Mouse (Mus musculus) embryonic facial prominence, embryonic 14.5 days (tissue): ENCODE data around the gene Grin3b. TPM values are rescaled to one million over a fixed set of nuclear protein-coding genes. Genes with fewer than 3 reads are reported as not detected.
A peak's percentile ranks its signal among the peaks of the same experiment; 100 is the strongest.
"Not testable (repeated sequence)": the region's sequence is repeated elsewhere in the genome, so short reads cannot be mapped to it uniquely, and the experiment has no call there.

Source experiments
- ATAC-seq: fragments of 200-750 bp; cut with Nextera tagmentation; 2 replicates; pipeline ENCODE4 v1.8.0; 2017; ENCODE audit warnings: low read depth, moderate number of reproducible peaks, moderate TSS enrichment
- DNase-seq: peaks from one replicate; pipeline ENCODE4 v3.0.0-alpha.2; 2015; ENCODE audit warnings: low spot score
- H3K27ac ChIP-seq: fragments of 300-500 bp; sonication (generic); replicated peaks from 2 replicates; pipeline ENCODE4 v1.5.1; 2014; ENCODE audit warnings: low read depth, mild to moderate bottlenecking, low read length, moderate library complexity
- H3K27me3 ChIP-seq: fragments of 300-500 bp; sonication (generic); replicated peaks from 2 replicates; pipeline ENCODE4 v1.6.1; 2014; ENCODE audit warnings: low read length; ENCODE audit not compliant: control insufficient read depth, insufficient read depth
- H3K36me3 ChIP-seq: fragments of 300-500 bp; sonication (generic); 2 replicates; pipeline ENCODE4 v1.6.1; 2014; ENCODE audit warnings: low read length, mixed read lengths; ENCODE audit not compliant: control insufficient read depth, insufficient read depth
- H3K4me1 ChIP-seq: fragments of 300-500 bp; sonication (generic); 2 replicates; pipeline ENCODE4 v1.6.1; 2014; ENCODE audit warnings: antibody characterized with exemption, low read length; ENCODE audit not compliant: control insufficient read depth, insufficient read depth
- H3K4me2 ChIP-seq: fragments of 300-500 bp; sonication (generic); 2 replicates; pipeline ENCODE4 v1.6.1; 2014; ENCODE audit warnings: low read depth, mild to moderate bottlenecking, low read length, moderate library complexity, mixed read lengths
- H3K4me3 ChIP-seq: fragments of 300-500 bp; sonication (generic); 2 replicates; pipeline ENCODE4 v1.5.1; 2014; ENCODE audit warnings: low read depth, mild to moderate bottlenecking, low read length
- H3K9ac ChIP-seq: fragments of 300-500 bp; sonication (generic); 2 replicates; pipeline ENCODE4 v1.6.1; 2014; ENCODE audit warnings: low read depth, mild to moderate bottlenecking, low read length, moderate library complexity, mixed read lengths
- H3K9me3 ChIP-seq: fragments of 300-500 bp; sonication (generic); 2 replicates; pipeline ENCODE4 v1.6.1; 2016; ENCODE audit warnings: low read length; ENCODE audit not compliant: control insufficient read depth
- WGBS: fragments of 180-500 bp; shearing (Covaris S2); extraction: QIAGEN DNeasy Blood & Tissue Kit; methylation state at CpG from one replicate; pipeline ENCODE4 v1.1.7; 2014; 5-methylcytosine and 5-hydroxymethylcytosine counted together
- polyA plus RNA-seq: library from polyadenylated mRNA; unstranded; fragments of >200 nt; fragmentation: Nextera tagmentation; extraction: Ambion mirVana; gene quantifications from 2 replicates; pipeline ENCODE4 v1.2.1, GENCODE M21; 2014

Grin3b gene
- polyA plus RNA-seq, 1 experiment from 2014 or later, result 0.56 TPM

DNA sequence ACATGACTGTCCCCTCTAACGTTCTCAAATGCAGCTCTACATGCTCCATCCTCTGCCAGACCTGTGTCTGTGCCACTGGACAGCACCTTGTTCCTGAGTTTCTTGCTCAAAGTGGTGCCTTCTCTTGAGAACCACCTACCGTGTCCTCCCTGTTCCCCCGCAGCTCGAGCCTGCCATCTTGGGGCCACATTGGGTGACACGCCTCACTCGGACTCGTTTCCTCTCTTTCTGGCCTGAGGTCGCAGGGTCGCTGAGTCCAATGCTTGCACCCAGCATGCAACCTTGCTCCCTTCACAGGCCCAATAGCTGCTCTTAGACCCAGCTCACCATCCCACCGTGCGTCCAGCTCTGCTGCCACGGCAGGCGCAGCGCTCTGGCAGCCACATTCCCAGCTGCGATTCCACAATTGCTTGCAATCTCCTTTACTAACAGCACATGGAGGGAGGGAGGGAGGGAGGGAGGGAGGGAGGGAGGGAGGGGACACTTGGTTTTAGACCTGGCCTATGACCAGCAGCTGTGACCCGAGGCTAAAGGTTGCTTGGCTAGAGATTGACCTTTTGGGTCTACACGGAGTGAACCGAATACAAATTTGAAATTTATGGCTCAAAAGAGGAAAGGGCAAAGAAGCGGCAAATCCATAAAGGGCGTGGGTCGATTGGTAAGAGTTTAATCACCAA lies 12.2 kb upstream of the Grin3b start:
- WGBS, result 14% methylated on average over 21 of the region's 21 CpGs

DNA sequence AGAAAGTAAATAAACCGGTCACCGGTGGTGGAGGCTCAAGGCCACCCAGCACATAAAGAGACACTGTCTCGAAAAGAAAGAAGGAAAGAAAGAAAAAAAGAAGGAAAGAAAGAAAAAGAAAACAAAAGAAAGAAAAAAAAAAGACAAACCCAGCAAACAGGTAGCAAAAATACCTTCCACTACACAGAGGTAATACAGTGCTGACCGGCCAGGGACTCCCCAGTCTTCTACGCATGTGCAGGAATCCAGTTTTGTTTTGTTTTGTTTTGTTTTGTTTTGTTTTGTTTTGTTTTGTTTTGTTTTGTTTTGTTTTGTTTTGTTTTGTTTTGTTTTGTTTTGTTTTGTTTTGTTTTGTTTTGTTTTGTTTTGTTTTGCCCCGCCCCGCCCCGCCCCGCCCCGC lies 11.1 kb upstream of the Grin3b start:
- H3K4me2 ChIP-seq, result peak overlapping the region; percentile 87
- DNase-seq, H3K27ac ChIP-seq, H3K27me3 ChIP-seq, H3K9ac ChIP-seq, H3K9me3 ChIP-seq, H3K4me1 ChIP-seq: not testable (repeated sequence)
- WGBS, result 32% methylated on average over 10 of the region's 10 CpGs
- ATAC-seq, result 0 out of 2 replicates have a peak, but pooled peaks have one; percentile 31
- peaks cover 21% of the 10 kb centered on the region for H3K36me3 ChIP-seq
- peak overlapping the region; percentile 99 for H3K4me3 ChIP-seq

More for the DNA sequence above, 12.2 kb upstream of the Grin3b start:
- DNase-seq, result peak; percentile 75
- Histone ChIP-seq H3K27ac (no peak overlapping the region), H3K4me1 (peaks cover 6% of the 10 kb centered on the region), H3K4me3 (no peak overlapping the region; the same call in 1 of the 2 replicates), H3K9me3 (no peaks in the 10 kb centered on the region), H3K36me3 (peaks cover 10% of the 10 kb centered on the region), H3K27me3 (no peaks in the 10 kb centered on the region), H3K4me2 (0 out of 2 replicates have a peak overlapping the region, but pooled peaks have one; percentile 31), H3K9ac (no peak overlapping the region)
- ATAC-seq, result no peak

DNA sequence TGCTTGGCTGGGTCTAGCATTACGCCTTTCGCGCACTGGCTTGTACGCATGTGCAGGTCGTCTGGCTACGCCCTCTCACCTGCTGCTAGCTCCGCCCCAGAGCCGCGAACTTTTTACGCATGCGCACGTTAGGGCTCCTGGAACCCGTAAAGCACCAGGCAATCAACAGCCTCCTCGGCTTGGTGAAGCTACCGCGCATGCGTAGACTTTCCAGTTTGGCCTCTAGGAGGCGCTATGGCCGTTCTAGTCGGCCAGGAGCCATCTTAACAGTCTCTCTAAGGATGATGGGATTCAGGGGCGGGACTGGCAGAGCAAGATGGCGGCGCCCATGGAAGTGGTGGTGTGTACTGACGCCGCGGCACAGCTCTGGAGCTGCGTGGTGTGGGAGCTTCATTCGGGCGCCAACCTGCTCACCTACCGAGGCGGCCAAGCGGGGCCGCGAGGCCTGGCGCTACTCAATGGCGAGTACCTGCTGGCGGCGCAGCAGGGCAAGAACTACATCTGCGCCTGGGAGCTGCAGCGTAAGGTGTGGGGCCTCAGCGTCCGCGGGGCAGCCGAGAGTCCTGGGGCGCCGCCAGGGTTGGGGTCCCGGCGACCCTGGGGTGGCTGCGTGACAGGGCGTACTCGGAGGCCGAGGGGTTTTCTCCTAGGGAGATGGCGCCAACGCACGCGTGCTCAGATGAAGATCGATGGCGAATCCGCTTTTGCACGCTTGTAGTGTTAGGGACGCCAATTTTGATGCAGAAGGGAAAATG lies 10.5 kb upstream of the Grin3b start, which contains the start of gene Wdr18:
Gene Wdr18, plus strand, starts transcription at position 306 of the 755 bp plus-strand sequence.
- ATAC-seq (peak; percentile 96), DNase-seq (peak; percentile 99)

DNA sequence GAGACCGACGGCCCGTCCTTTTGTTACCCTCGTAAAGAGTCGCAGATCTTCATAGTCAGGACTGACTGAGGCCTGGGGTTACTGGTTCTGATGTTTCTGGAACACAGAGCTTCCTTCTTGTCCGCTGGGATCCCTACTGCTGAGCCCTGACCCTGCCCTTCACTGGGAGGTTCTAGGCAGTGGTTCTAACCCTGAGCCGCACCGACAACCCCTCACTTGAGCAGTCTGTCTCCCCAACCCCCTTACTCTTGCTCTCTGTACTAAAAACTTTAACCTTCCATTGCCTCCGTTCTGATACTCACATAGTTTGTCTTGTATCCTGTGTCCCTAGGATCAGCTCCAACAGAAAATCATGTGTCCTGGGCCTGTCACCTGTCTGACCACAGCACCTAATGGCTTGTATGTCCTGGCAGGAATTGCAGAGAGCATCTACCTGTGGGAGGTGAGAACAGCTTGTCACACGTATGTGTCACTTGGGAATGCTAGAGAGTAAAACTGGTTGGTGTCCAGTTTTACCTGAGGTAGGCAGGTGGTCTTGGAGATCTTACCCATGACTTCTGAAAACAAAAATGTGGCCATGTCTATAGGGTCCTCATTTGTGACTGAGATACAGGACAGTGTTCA lies 9.7 kb upstream of the Grin3b start:
- Histone ChIP-seq H3K9ac (peak overlapping the region; percentile 85), H3K27ac (no peak overlapping the region), H3K4me3 (peak overlapping the region; percentile 99), H3K9me3 (no peaks in the 10 kb centered on the region), H3K27me3 (no peaks in the 10 kb centered on the region), H3K4me1 (peaks cover 6% of the 10 kb centered on the region), H3K4me2 (peak overlapping the region; percentile 87), H3K36me3 (peaks cover 35% of the 10 kb centered on the region)
- WGBS, result 13% methylated on average over 10 of the region's 10 CpGs
- DNase-seq (no peak), ATAC-seq (no peak)

More for the DNA sequence above, 10.5 kb upstream of the Grin3b start, which contains the start of gene Wdr18:
- Histone ChIP-seq H3K4me3 (peak within 1 kb of the TSS; percentile 99), H3K27me3 (no peaks in the 10 kb centered on the region), H3K9ac (peak within 1 kb of the TSS; percentile 85), H3K4me2 (peak within 1 kb of the TSS; percentile 87), H3K9me3 (no peaks in the 10 kb centered on the region), H3K36me3 (peaks cover 27% of the 10 kb centered on the region), H3K4me1 (peaks cover 6% of the 10 kb centered on the region), H3K27ac (peak within 1 kb of the TSS; percentile 74; the same call in 1 of the 2 replicates)
- under 1% methylated on average over 48 of the region's 61 CpGs for WGBS

DNA sequence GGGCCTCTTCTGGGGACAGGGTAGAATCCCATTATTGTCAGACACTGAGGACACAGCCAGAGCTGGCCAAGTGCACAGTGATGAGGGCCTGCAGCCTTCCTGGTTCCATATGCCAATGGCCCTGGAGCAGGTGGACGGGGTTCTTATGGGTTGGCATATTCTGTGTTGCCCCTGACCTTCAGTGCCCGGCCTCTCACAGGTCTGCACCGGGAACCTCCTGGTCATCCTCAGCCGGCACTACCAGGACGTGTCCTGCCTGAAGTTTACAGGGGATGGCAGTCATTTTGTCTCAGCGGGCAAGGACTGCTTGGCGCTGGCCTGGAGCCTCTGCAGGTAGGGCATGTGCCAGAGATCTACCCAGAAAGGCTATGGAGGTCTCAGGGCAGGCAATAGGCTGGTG lies 5.8 kb upstream of the Grin3b start:
- no peak for ATAC-seq

DNA sequence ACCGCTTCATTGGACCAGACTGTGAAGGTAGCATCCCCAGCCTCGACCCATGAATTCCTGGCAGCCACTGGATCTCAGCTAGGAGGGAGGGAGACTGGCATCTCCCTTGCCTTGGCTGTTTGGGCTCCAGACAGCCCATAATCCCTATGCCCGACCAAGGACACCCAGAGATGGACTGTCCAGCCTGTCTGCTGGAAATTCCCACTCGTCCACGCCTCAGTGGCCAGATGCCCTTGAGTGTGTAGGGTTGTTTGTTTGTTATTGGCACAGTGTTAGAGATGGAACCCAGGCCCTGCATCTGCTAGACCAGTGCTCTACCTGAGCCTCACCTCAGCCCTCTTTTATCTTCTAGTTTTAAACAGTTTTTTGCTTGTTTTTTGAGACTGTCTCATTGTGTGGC lies 5.2 kb upstream of the Grin3b start:
- no peak for DNase-seq
- 88% methylated on average over 4 of the region's 5 CpGs for WGBS
- Histone ChIP-seq H3K36me3 (peaks cover 62% of the 10 kb centered on the region), H3K9ac (no peak overlapping the region), H3K4me1 (peaks cover 6% of the 10 kb centered on the region), H3K4me3 (no peak overlapping the region), H3K27ac (no peak overlapping the region), H3K27me3 (no peaks in the 10 kb centered on the region), H3K9me3 (no peaks in the 10 kb centered on the region), H3K4me2 (no peak overlapping the region)
- no peak for ATAC-seq

More for the DNA sequence above, 5.8 kb upstream of the Grin3b start:
- no peak for DNase-seq
- Histone ChIP-seq H3K4me3 (no peak overlapping the region), H3K36me3 (peaks cover 62% of the 10 kb centered on the region), H3K4me1 (peaks cover 6% of the 10 kb centered on the region), H3K27ac (no peak overlapping the region), H3K4me2 (no peak overlapping the region), H3K9ac (no peak overlapping the region), H3K9me3 (no peaks in the 10 kb centered on the region), H3K27me3 (no peaks in the 10 kb centered on the region)
- 95% methylated on average over 7 of the region's 7 CpGs for WGBS

DNA sequence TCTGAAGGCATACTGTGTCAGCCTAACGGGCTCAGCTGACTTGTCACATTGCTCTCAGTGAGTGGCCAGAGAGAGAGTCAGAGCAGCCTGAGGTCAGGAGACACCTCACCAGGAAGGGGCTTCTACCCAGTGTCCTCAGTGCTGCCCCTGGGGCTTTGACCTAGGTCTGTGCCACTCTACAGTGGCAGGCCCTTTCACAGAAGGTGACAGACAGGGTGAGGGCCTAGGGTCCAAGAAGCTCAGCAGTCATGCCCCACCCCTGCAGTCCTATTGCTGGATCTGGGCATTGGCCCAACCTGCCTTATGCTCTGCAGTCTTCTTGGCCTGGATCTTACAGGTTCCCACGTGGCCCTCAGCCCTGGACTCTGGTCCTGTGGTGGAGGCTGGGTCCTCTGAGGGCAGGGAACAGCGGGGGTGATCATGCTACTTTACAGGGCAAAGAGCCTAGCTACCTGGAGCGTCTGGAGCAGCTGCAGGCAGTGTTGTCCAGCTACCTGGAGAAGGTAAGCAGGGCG lies 3.6 kb upstream of the Grin3b start:
- WGBS, result 94% methylated on average over 5 of the region's 5 CpGs
- Histone ChIP-seq H3K9me3 (no peaks in the 10 kb centered on the region), H3K4me1 (no peaks in the 10 kb centered on the region), H3K27ac (no peak overlapping the region), H3K4me2 (no peak overlapping the region), H3K36me3 (peaks cover 62% of the 10 kb centered on the region), H3K4me3 (no peak overlapping the region), H3K9ac (no peak overlapping the region), H3K27me3 (0 out of 2 replicates have a peak, but pooled peaks cover 8% of the 10 kb centered on the region)
- DNase-seq (no peak), ATAC-seq (no peak)

DNA sequence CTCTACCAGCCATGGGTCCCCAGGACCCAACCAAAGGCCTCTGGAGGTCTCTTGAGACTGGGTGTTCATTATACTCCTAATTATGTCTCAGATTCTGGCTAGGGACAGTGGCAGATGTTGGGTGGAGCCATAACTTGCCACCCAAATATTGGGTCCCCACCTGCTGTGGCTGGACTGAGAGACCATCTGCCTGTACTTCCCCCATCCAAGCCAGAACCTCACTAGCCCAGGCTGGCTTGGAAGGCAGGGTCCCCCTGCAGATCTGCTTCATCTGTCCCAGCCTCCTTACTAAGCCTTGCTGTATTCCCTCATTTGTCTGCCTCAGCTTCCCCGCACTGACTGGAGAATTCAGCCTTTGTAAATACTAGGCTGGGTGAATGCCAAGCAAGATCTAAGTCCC lies 2.3 kb upstream of the Grin3b start:
- WGBS, result 77% methylated on average over 1 of the region's 1 CpGs
- no peak overlapping the region for H3K9ac ChIP-seq
- H3K27ac ChIP-seq, result no peak overlapping the region
- ATAC-seq (no peak), DNase-seq (no peak)
- H3K4me1 ChIP-seq, result no peaks in the 10 kb centered on the region
- peaks cover 53% of the 10 kb centered on the region for H3K36me3 ChIP-seq
- H3K4me2 ChIP-seq, result no peak overlapping the region
- H3K4me3 ChIP-seq, result no peak overlapping the region
- H3K9me3 ChIP-seq, result no peaks in the 10 kb centered on the region
- H3K27me3 ChIP-seq, result 0 out of 2 replicates have a peak, but pooled peaks cover 10% of the 10 kb centered on the region
